9 mouse cellular contexts compared by ENCODE assay signal in the genomic region with DNA sequence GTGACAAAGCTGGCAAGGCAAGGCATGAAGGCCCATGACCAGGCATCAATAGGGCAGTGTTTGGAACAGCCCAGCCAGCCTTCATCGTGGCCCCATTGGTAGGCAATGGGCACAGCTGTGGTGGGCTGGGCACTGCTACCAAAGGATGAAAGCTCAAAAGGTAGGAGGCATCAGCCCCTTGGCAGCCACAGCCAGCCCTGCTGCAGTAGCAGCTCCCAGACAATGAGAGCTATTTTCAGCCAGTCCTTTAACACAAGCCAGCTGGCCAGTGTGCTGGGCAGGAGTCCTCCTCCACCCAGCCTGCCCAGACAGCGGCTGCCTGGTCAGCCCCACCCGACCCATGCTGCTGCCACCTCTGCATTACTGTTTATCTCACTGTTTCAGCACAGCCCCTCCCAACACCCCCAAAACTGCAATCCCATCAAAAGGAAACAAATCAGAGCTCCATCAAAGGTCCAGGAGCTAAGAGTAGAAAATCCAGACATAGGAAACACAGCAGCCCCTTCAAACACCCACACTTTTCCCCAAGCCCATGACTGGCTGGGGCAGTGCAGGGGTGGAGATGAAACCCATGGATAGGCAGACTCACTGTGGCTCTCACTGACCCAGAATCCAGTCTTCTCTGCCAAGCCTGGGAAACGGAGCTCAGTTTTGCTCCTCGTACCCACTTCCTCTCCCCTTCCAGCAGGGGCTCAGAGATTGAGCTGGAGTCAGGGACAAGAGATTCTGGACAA. TPM values are rescaled to one million over a fixed set of nuclear protein-coding genes. Genes with fewer than 3 reads are reported as not detected.
A peak's percentile ranks its signal among the peaks of the same experiment; 100 is the strongest.
DNase-seq lines count a peak whose midpoint lies in the region; ATAC-seq lines count a peak whose summit lies in the region.
"Had no signal": no experiment of that assay in that cellular context is flagged by ENCODE, and none has a peak within 500 bp of the region (broad histone marks: within the 10 kb centered on the region; RNA-seq: fewer than 3 reads in every experiment).

No protein-coding gene starts in this region.

- no peaks in the 10 kb centered on the region for H3K36me3 ChIP-seq in forebrain, embryonic 14.5 days (ENCODE audit: control insufficient read depth, insufficient read depth, low read length)
- H3K36me3 ChIP-seq in midbrain, embryonic 16.5 days (ENCODE audit: control insufficient read depth, insufficient read depth, low read length), result no peaks in the 10 kb centered on the region

- H3K27ac ChIP-seq in forebrain, embryonic 14.5 days (ENCODE audit: low read depth, low read length), result peak overlapping the region; percentile 68; the same call in 1 of the 2 replicates
- H3K27ac ChIP-seq in midbrain, embryonic 16.5 days (ENCODE audit: low read length), result peak overlapping the region; percentile 65

- no peak overlapping the region for H3K4me3 ChIP-seq in forebrain, embryonic 14.5 days (ENCODE audit: low read depth, low read length)
- H3K4me3 ChIP-seq in midbrain, embryonic 16.5 days (ENCODE audit: low read depth, low read length), result no peak overlapping the region

- intact Hi-C loops in heart, postnatal 10 days (cut with DNase I), result no loop called here

- WGBS in forebrain, embryonic 14.5 days, result 59% methylated on average over 5 of the region's 5 CpGs
- 56% methylated on average over 5 of the region's 5 CpGs for WGBS in midbrain, embryonic 16.5 days

- peak; percentile 73 for DNase-seq in layer of hippocampus, adult 11-12 months (ENCODE audit: low spot score)
- no peak for DNase-seq in layer of hippocampus, adult 9-10 months (ENCODE audit: low spot score)
- peak; percentile 50 for DNase-seq in forebrain, embryonic 14.5 days (ENCODE audit: low spot score)
- DNase-seq in heart, postnatal 10 days, result peak; percentile 83 to 85
- DNase-seq in left cerebral cortex, adult 18-20 months (ENCODE audit: low spot score in 2 of 2), result peak; percentile 41 to 68
- DNase-seq in urinary bladder, postnatal 10 days (ENCODE audit: low spot score), result no peak
- DNase-seq in ovary, postnatal 10 days (ENCODE audit: low spot score), result no peak

- peak; percentile 74 for ATAC-seq in forebrain, embryonic 14.5 days
- peak; percentile 72; the same call in 1 of the 2 replicates for ATAC-seq in midbrain, embryonic 16.5 days
- ATAC-seq: Patski had no signal

- no peaks in the 10 kb centered on the region for H3K9me3 ChIP-seq in forebrain, embryonic 14.5 days (replicated peaks; ENCODE audit: control insufficient read depth, low read length)
- H3K9me3 ChIP-seq in midbrain, embryonic 16.5 days (replicated peaks; ENCODE audit: control insufficient read depth, low read length, poor library complexity, severe bottlenecking), result no peaks in the 10 kb centered on the region

- H3K27me3 ChIP-seq in forebrain, embryonic 14.5 days (replicated peaks; ENCODE audit: control insufficient read depth, insufficient read depth, low read length), result no peaks in the 10 kb centered on the region
- H3K27me3 ChIP-seq in midbrain, embryonic 16.5 days (ENCODE audit: control insufficient read depth, insufficient read depth, low read depth, low read length), result no peaks in the 10 kb centered on the region
- H3K27me3 ChIP-seq: Patski had no signal

- H3K4me2 ChIP-seq in forebrain, embryonic 14.5 days (ENCODE audit: low read length), result no peak overlapping the region
- no peak overlapping the region for H3K4me2 ChIP-seq in midbrain, embryonic 16.5 days (ENCODE audit: low read length)

- H3K9ac ChIP-seq in forebrain, embryonic 14.5 days (ENCODE audit: low read length), result no peak overlapping the region
- H3K9ac ChIP-seq in midbrain, embryonic 16.5 days (ENCODE audit: low read depth, low read length), result no peak overlapping the region

- peaks cover 10% of the 10 kb centered on the region for H3K4me1 ChIP-seq in forebrain, embryonic 14.5 days (ENCODE audit: control insufficient read depth, insufficient read depth, low read length)
- no peaks in the 10 kb centered on the region; the same call in 1 of the 2 replicates for H3K4me1 ChIP-seq in midbrain, embryonic 16.5 days (ENCODE audit: control insufficient read depth, insufficient read depth, low read length)

RNA-seq across cellular contexts. Expression of a gene that starts 26.7 kb away (rescaled TPM):
- polyA plus RNA-seq in forebrain, embryonic 14.5 days (2014; fragmentation: Nextera tagmentation; extraction: Ambion mirVana), result 3.9 and 5.6 TPM in 2 replicates
- 10 to 100 TPM; 40.3 to 43.0 TPM for total RNA-seq in heart, postnatal 10 days (2021)
- 1 to 10 TPM; 8.5 to 9.6 TPM for total RNA-seq in left cerebral cortex, adult 18-20 months (2021)
- 7.9 and 8.0 TPM in 2 replicates for polyA plus RNA-seq in midbrain, embryonic 16.5 days (2015; fragmentation: Nextera tagmentation; extraction: Ambion mirVana)

RNA-seq across cellular contexts. Expression of a gene that starts 47.9 kb away (rescaled TPM):
- polyA plus RNA-seq in forebrain, embryonic 14.5 days (2014; fragmentation: Nextera tagmentation; extraction: Ambion mirVana), result 0.11 and 0.52 TPM in 2 replicates
- under 1 TPM; 0.14 to 0.15 TPM for total RNA-seq in heart, postnatal 10 days (2021)
- total RNA-seq in left cerebral cortex, adult 18-20 months (2021), result 1 to 10 TPM; 1.5 to 1.8 TPM
- polyA plus RNA-seq in midbrain, embryonic 16.5 days (2015; fragmentation: Nextera tagmentation; extraction: Ambion mirVana), result 0.53 and 0.73 TPM in 2 replicates

RNA-seq across cellular contexts. Expression of a gene that starts 48.7 kb away (rescaled TPM):
- polyA plus RNA-seq in forebrain, embryonic 14.5 days (2014; fragmentation: Nextera tagmentation; extraction: Ambion mirVana), result 57.2 and 81.8 TPM in 2 replicates
- 10 to 100 TPM; 30.5 to 38.7 TPM for total RNA-seq in heart, postnatal 10 days (2021)
- 100 to 1,000 TPM in 1 of 2 experiments, 10 to 100 TPM in 1; 93.7 to 100 TPM for total RNA-seq in left cerebral cortex, adult 18-20 months (2021)
- polyA plus RNA-seq in midbrain, embryonic 16.5 days (2015; fragmentation: Nextera tagmentation; extraction: Ambion mirVana), result 122 and 130 TPM in 2 replicates

RNA-seq across cellular contexts. Expression of a gene that starts 49.1 kb away (rescaled TPM):
- polyA plus RNA-seq in forebrain, embryonic 14.5 days (2014; fragmentation: Nextera tagmentation; extraction: Ambion mirVana), result 230 and 247 TPM in 2 replicates
- total RNA-seq in heart, postnatal 10 days (2021), result 100 to 1,000 TPM; 225 to 229 TPM
- total RNA-seq in left cerebral cortex, adult 18-20 months (2021), result 100 to 1,000 TPM; 331 to 338 TPM
- 279 and 310 TPM in 2 replicates for polyA plus RNA-seq in midbrain, embryonic 16.5 days (2015; fragmentation: Nextera tagmentation; extraction: Ambion mirVana)

Comparison
In these comparisons a context has a peak if more than half of its experiments do, and no peak if none do; other contexts are left out.
1. DNase-seq: peak in layer of hippocampus, adult 11-12 months (single experiment), forebrain, embryonic 14.5 days (single experiment), heart, postnatal 10 days (2 of 2) and left cerebral cortex, adult 18-20 months (2 of 2); none in layer of hippocampus, adult 9-10 months (single experiment), urinary bladder, postnatal 10 days (single experiment) and ovary, postnatal 10 days (single experiment).